Mouse (Mus musculus): ENCODE measurements around the gene Fnip2. TPM values are rescaled to one million over a fixed set of nuclear protein-coding genes. Genes with fewer than 3 reads are reported as not detected.

The Fnip2 gene
- polyA plus RNA-seq, 1 experiment: 2.5 TPM

DNA sequence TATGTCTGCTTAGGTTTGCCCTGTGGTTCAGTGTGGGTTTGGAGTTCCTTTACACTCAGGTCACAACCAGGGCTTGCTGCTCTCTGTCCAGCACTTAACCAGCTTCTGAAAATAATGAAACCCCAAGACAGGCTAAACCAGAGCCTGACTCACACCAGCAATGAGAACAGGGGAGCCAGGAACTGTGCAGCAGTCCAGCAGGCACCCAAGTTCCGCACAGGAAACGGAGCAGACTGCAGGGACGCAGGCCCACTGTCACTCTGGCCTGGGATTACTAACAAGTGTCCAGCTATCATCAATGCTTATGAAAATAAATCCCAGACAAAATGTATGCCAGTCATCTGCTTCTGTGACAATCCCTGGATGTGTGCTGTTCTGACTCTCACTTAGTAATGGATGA, 40.1 kb downstream of the Fnip2 start:
- Histone ChIP-seq H3K79me2 (ENCODE audit: control insufficient read depth, insufficient read depth) (peaks cover 22% of the 10 kb centered on the region), H3K36me3 (ENCODE audit: control insufficient read depth, insufficient read depth) (no peaks in the 10 kb centered on the region), H3K4me2 (ENCODE audit: low read depth) (no peak overlapping the region), H3ac (ENCODE audit: control insufficient read depth, insufficient read length) (no peak overlapping the region), H3K4me3 (no peak overlapping the region), H3K27me3 (ENCODE audit: control insufficient read depth, insufficient read depth, insufficient read length) (no peaks in the 10 kb centered on the region)
- TF ChIP-seq MAX (IDR thresholded peaks at IDR 0.05; ENCODE audit: low read depth) (no peak), TCF12 (IDR thresholded peaks at IDR 0.05; ENCODE audit: insufficient read depth, poor library complexity, severe bottlenecking) (no peak), E2F4 (IDR thresholded peaks at IDR 0.05; ENCODE audit: insufficient read depth) (no peak), CEBPB (IDR thresholded peaks at IDR 0.05; ENCODE audit: insufficient read depth, poor library complexity, severe bottlenecking) (no peak), SRF (IDR thresholded peaks at IDR 0.05; ENCODE audit: control insufficient read depth, insufficient read length, low read depth) (no peak), TCF3 (IDR thresholded peaks at IDR 0.05; ENCODE audit: insufficient read length, low read depth) (no peak), POLR2A (IDR thresholded peaks at IDR 0.05; ENCODE audit: insufficient read length, low read depth) (no peak), USF1 (IDR thresholded peaks at IDR 0.05; ENCODE audit: low read depth) (no peak), REST (IDR thresholded peaks at IDR 0.05; ENCODE audit: insufficient read depth, insufficient read length) (no peak), MYOD1 (IDR thresholded peaks at IDR 0.05; ENCODE audit: control insufficient read depth in 1 of 3, insufficient read length in 2 of 3, low read depth in 2 of 3) (no peak)

GRCm38 (mm10) chr3:79523349-79523748, 44.2 kb downstream of the Fnip2 start:
- TF ChIP-seq REST (IDR thresholded peaks at IDR 0.05; ENCODE audit: insufficient read depth, insufficient read length): no peak
- no peak for TF ChIP-seq SRF (IDR thresholded peaks at IDR 0.05; ENCODE audit: control insufficient read depth, insufficient read length, low read depth)
- TF ChIP-seq CEBPB (IDR thresholded peaks at IDR 0.05; ENCODE audit: insufficient read depth, poor library complexity, severe bottlenecking): no peak
- no peak for TF ChIP-seq USF1 (IDR thresholded peaks at IDR 0.05; ENCODE audit: low read depth)
- TF ChIP-seq MYOD1 (IDR thresholded peaks at IDR 0.05; ENCODE audit: control insufficient read depth in 1 of 3, insufficient read length in 2 of 3, low read depth in 2 of 3): no peak
- TF ChIP-seq TCF3 (IDR thresholded peaks at IDR 0.05; ENCODE audit: insufficient read length, low read depth): no peak
- no peak for TF ChIP-seq MYOG (IDR thresholded peaks at IDR 0.05; ENCODE audit: control insufficient read depth in 1 of 3, insufficient read depth in 1 of 3, insufficient read length in 2 of 3, low read depth in 2 of 3)
- TF ChIP-seq POLR2AphosphoS2 (IDR thresholded peaks at IDR 0.05; ENCODE audit: insufficient read length, low read depth): no peak
- no peak for TF ChIP-seq TCF12 (IDR thresholded peaks at IDR 0.05; ENCODE audit: insufficient read depth, poor library complexity, severe bottlenecking)
- no peak overlapping the region for H3K4me2 ChIP-seq (ENCODE audit: low read depth)
- H3K27me3 ChIP-seq (ENCODE audit: control insufficient read depth, insufficient read depth, insufficient read length): no peaks in the 10 kb centered on the region
- peaks cover 18% of the 10 kb centered on the region for H3K79me2 ChIP-seq (ENCODE audit: control insufficient read depth, insufficient read depth)
- H3K4me3 ChIP-seq: no peak overlapping the region
- no peaks in the 10 kb centered on the region for H3K36me3 ChIP-seq (ENCODE audit: control insufficient read depth, insufficient read depth)
- no peak overlapping the region for H3ac ChIP-seq (ENCODE audit: control insufficient read depth, insufficient read length)

- Histone ChIP-seq H3K27me3 (ENCODE audit: control insufficient read depth, insufficient read depth, insufficient read length) (no peaks in the 10 kb centered on the region), H3K79me2 (ENCODE audit: control insufficient read depth, insufficient read depth) (peaks cover 7% of the 10 kb centered on the region), H3K4me3 (no peak overlapping the region), H3K36me3 (ENCODE audit: control insufficient read depth, insufficient read depth) (no peaks in the 10 kb centered on the region), H3K4me2 (ENCODE audit: low read depth) (no peak overlapping the region), H3ac (ENCODE audit: control insufficient read depth, insufficient read length) (no peak overlapping the region)
- TF ChIP-seq MYOD1 (IDR thresholded peaks at IDR 0.05; ENCODE audit: control insufficient read depth in 1 of 3, insufficient read length in 2 of 3, low read depth in 2 of 3): no peak
- no peak for TF ChIP-seq REST (IDR thresholded peaks at IDR 0.05; ENCODE audit: insufficient read depth, insufficient read length)
- no peak for TF ChIP-seq USF1 (IDR thresholded peaks at IDR 0.05; ENCODE audit: low read depth)
- TF ChIP-seq TCF3 (IDR thresholded peaks at IDR 0.05; ENCODE audit: insufficient read length, low read depth): no peak
- TF ChIP-seq TCF12 (IDR thresholded peaks at IDR 0.05; ENCODE audit: insufficient read depth, poor library complexity, severe bottlenecking): no peak
- TF ChIP-seq POLR2AphosphoS2 (IDR thresholded peaks at IDR 0.05; ENCODE audit: insufficient read length, low read depth): no peak
- TF ChIP-seq POLR2A (IDR thresholded peaks at IDR 0.05; ENCODE audit: insufficient read length, low read depth): no peak
- no peak for TF ChIP-seq E2F4 (IDR thresholded peaks at IDR 0.05; ENCODE audit: insufficient read depth)
- TF ChIP-seq MYOG (IDR thresholded peaks at IDR 0.05; ENCODE audit: control insufficient read depth in 1 of 3, insufficient read depth in 1 of 3, insufficient read length in 2 of 3, low read depth in 2 of 3): no peak
Measured at GRCm38 (mm10) chr3:79519862-79520261, 47.7 kb downstream of the Fnip2 start.

- peaks cover 7% of the 10 kb centered on the region for H3K79me2 ChIP-seq (ENCODE audit: control insufficient read depth, insufficient read depth)
- H3ac ChIP-seq (ENCODE audit: control insufficient read depth, insufficient read length): no peak overlapping the region
- H3K36me3 ChIP-seq (ENCODE audit: control insufficient read depth, insufficient read depth): no peaks in the 10 kb centered on the region
- H3K4me3 ChIP-seq: no peak overlapping the region
- H3K4me2 ChIP-seq (ENCODE audit: low read depth): no peak overlapping the region
- H3K27me3 ChIP-seq (ENCODE audit: control insufficient read depth, insufficient read depth, insufficient read length): no peaks in the 10 kb centered on the region
- TF ChIP-seq E2F4 (IDR thresholded peaks at IDR 0.05; ENCODE audit: insufficient read depth) (no peak), POLR2A (IDR thresholded peaks at IDR 0.05; ENCODE audit: insufficient read length, low read depth) (no peak), TCF12 (IDR thresholded peaks at IDR 0.05; ENCODE audit: insufficient read depth, poor library complexity, severe bottlenecking) (no peak), USF1 (IDR thresholded peaks at IDR 0.05; ENCODE audit: low read depth) (no peak), CEBPB (IDR thresholded peaks at IDR 0.05; ENCODE audit: insufficient read depth, poor library complexity, severe bottlenecking) (no peak), REST (IDR thresholded peaks at IDR 0.05; ENCODE audit: insufficient read depth, insufficient read length) (no peak), POLR2AphosphoS2 (IDR thresholded peaks at IDR 0.05; ENCODE audit: insufficient read length, low read depth) (no peak), MYOG (IDR thresholded peaks at IDR 0.05; ENCODE audit: control insufficient read depth in 1 of 3, insufficient read depth in 1 of 3, insufficient read length in 2 of 3, low read depth in 2 of 3) (no peak), TCF3 (IDR thresholded peaks at IDR 0.05; ENCODE audit: insufficient read length, low read depth) (no peak), MAX (IDR thresholded peaks at IDR 0.05; ENCODE audit: low read depth) (no peak), SRF (IDR thresholded peaks at IDR 0.05; ENCODE audit: control insufficient read depth, insufficient read length, low read depth) (no peak), MYOD1 (IDR thresholded peaks at IDR 0.05; ENCODE audit: control insufficient read depth in 1 of 3, insufficient read length in 2 of 3, low read depth in 2 of 3) (no peak)
Measured at GRCm38 (mm10) chr3:79518761-79519527, 48.7 kb downstream of the Fnip2 start.

Measured in myocyte (in vitro differentiated cells).